Mouse (Mus musculus) MEL (cell line): ENCODE measurements at regions not wholly inside any gene's neighbourhood (a gene's known extent, or its start where the extent isn't known, plus 50 kb on each side); places are given as distances from the start of the nearest gene placed in this dataset.

Source experiments
- DNase-seq: peaks from one replicate; pipeline ENCODE4 v3.0.0; 2011; ENCODE audit warnings: low read depth, low spot score
- H3K27ac ChIP-seq: 2 replicates; pipeline ENCODE4 v1.5.1; 2012; ENCODE audit warnings: low read depth, mild to moderate bottlenecking, control low read depth, low read length, moderate library complexity; ENCODE audit not compliant: control insufficient read depth
- H3K27me3 ChIP-seq, 2 experiments: fragments of 150-350 bp in 1 of 2; sonication (generic) in 1 of 2; 2 replicates each; pipeline ENCODE4 v1.6.1; 2012; ENCODE audit warnings: low read length in 2 of 2, mild to moderate bottlenecking in 2 of 2, improper control_type of control experiment in 1 of 2, moderate library complexity in 1 of 2; ENCODE audit not compliant: insufficient read depth in 2 of 2, control insufficient read depth in 1 of 2
- H3K36me3 ChIP-seq, 2 experiments: 2 replicates each; pipeline ENCODE4 v1.6.1; 2012 to 2014; ENCODE audit warnings: low read length in 2 of 2, improper control_type of control experiment in 1 of 2, inconsistent platforms in 1 of 2, mild to moderate bottlenecking in 1 of 2; ENCODE audit not compliant: insufficient read depth in 2 of 2, control insufficient read depth in 1 of 2
- H3K4me1 ChIP-seq, 2 experiments: fragments of 150-350 bp in 1 of 2; sonication (generic) in 1 of 2; 2 replicates each; pipeline ENCODE4 v1.6.1; 2012; ENCODE audit warnings: low read length in 2 of 2, improper control_type of control experiment in 1 of 2, mild to moderate bottlenecking in 1 of 2; ENCODE audit not compliant: insufficient read depth in 2 of 2, control insufficient read depth in 1 of 2
- H3K4me3 ChIP-seq, 2 experiments: fragments of 150-350 bp in 1 of 2; sonication (generic) in 1 of 2; 2 replicates each; pipeline ENCODE4 v1.5.1; 2012; ENCODE audit warnings: low read depth in 2 of 2, low read length in 2 of 2, mild to moderate bottlenecking in 2 of 2, moderate library complexity in 2 of 2, control low read depth in 1 of 2, improper control_type of control experiment in 1 of 2; ENCODE audit not compliant: control insufficient read depth in 1 of 2, insufficient read depth in 1 of 2
- H3K79me2 ChIP-seq: 2 replicates; pipeline ENCODE4 v1.6.1; 2012; ENCODE audit warnings: mild to moderate bottlenecking, low read length, moderate library complexity; ENCODE audit not compliant: control insufficient read depth, poor library complexity, insufficient read depth
- H3K9ac ChIP-seq: 2 replicates; pipeline ENCODE4 v1.6.1; 2012; ENCODE audit warnings: low read depth, mild to moderate bottlenecking, control low read depth, low read length, moderate library complexity; ENCODE audit not compliant: control insufficient read depth, poor library complexity, severe bottlenecking
- H3K9me3 ChIP-seq: fragments of 150-350 bp; sonication (generic); replicated peaks from 2 replicates; pipeline ENCODE4 v1.6.1; 2012; ENCODE audit warnings: mild to moderate bottlenecking, low read length, improper control_type of control experiment, moderate library complexity; ENCODE audit not compliant: insufficient read depth
- BHLHE40 ChIP-seq: IDR thresholded peaks from 2 replicates; pipeline ENCODE4 v1.6.1; 2012; ENCODE audit warnings: low read depth, mild to moderate bottlenecking, inconsistent platforms, low read length, improper control_type of control experiment, borderline replicate concordance
- CHD2 ChIP-seq: IDR thresholded peaks from 2 replicates; pipeline ENCODE4 v1.6.1; 2011; ENCODE audit warnings: low read length, improper control_type of control experiment
- CTCF ChIP-seq, 3 experiments: IDR thresholded peaks in 2 of 3; conservative IDR thresholded peaks in 1 of 3; 2 replicates each; pipeline ENCODE4 v1.5.1; 2011 to 2012; ENCODE audit warnings: low read length in 3 of 3, low read depth in 2 of 3, mild to moderate bottlenecking in 2 of 3, improper control_type of control experiment in 1 of 3, inconsistent platforms in 1 of 3, mixed read lengths in 1 of 3, moderate library complexity in 1 of 3; ENCODE audit not compliant: control insufficient read depth in 1 of 3, insufficient read depth in 1 of 3, poor library complexity in 1 of 3, severe bottlenecking in 1 of 3
- E2F4 ChIP-seq: IDR thresholded peaks from 2 replicates; pipeline ENCODE4 v1.6.1; 2011; ENCODE audit warnings: low read depth, low read length, improper control_type of control experiment, borderline replicate concordance
- GABPA ChIP-seq: IDR thresholded peaks from 2 replicates; pipeline ENCODE4 v1.6.1; 2012; ENCODE audit warnings: low read depth, mild to moderate bottlenecking, inconsistent platforms, low read length, improper control_type of control experiment, moderate library complexity
- HCFC1 ChIP-seq: IDR thresholded peaks from 2 replicates; pipeline ENCODE4 v1.6.1; 2012; ENCODE audit warnings: low read depth, mild to moderate bottlenecking, inconsistent platforms, low read length, improper control_type of control experiment, moderate library complexity
- JUND ChIP-seq: IDR thresholded peaks from 2 replicates; pipeline ENCODE4 v1.6.1; 2011; ENCODE audit warnings: low read depth, mild to moderate bottlenecking, improper control_type of control experiment, low read length
- MAX ChIP-seq: IDR thresholded peaks from 2 replicates; pipeline ENCODE4 v1.6.1; 2011; ENCODE audit warnings: low read length, improper control_type of control experiment
- MAZ ChIP-seq: IDR thresholded peaks from 2 replicates; pipeline ENCODE4 v1.6.1; 2012; ENCODE audit warnings: low read depth, mild to moderate bottlenecking, inconsistent platforms, low read length, improper control_type of control experiment
- MEF2A ChIP-seq: IDR thresholded peaks from 2 replicates; pipeline ENCODE4 v1.6.1; 2014; ENCODE audit warnings: low read depth, mild to moderate bottlenecking, inconsistent platforms, low read length, improper control_type of control experiment; ENCODE audit not compliant: poor library complexity, insufficient replicate concordance, severe bottlenecking; ENCODE audit errors: extremely low read depth
- MXI1 ChIP-seq: IDR thresholded peaks from 2 replicates; pipeline ENCODE4 v1.6.1; 2011; ENCODE audit warnings: mild to moderate bottlenecking, low read depth, low read length, improper control_type of control experiment
- MYB ChIP-seq: IDR thresholded peaks from 2 replicates; pipeline ENCODE4 v1.6.1; 2011; ENCODE audit warnings: mild to moderate bottlenecking, low read depth, low read length, improper control_type of control experiment
- NRF1 ChIP-seq: IDR thresholded peaks from 2 replicates; pipeline ENCODE4 v1.6.1; 2014; ENCODE audit warnings: low read depth, mild to moderate bottlenecking, inconsistent platforms, low read length, improper control_type of control experiment, moderate library complexity; ENCODE audit not compliant: poor library complexity, insufficient read depth, severe bottlenecking
- POLR2AphosphoS2 ChIP-seq: IDR thresholded peaks from 2 replicates; pipeline ENCODE4 v1.6.1; 2011; ENCODE audit warnings: low read length, improper control_type of control experiment
- POLR2AphosphoS5 ChIP-seq: IDR thresholded peaks from 2 replicates; pipeline ENCODE4 v1.6.1; 2012; ENCODE audit warnings: low read depth, borderline replicate concordance, mild to moderate bottlenecking, inconsistent platforms, low read length, moderate library complexity, mixed read lengths
- RAD21 ChIP-seq: IDR thresholded peaks from 2 replicates; pipeline ENCODE4 v1.6.1; 2011; ENCODE audit warnings: mild to moderate bottlenecking, low read depth, low read length, improper control_type of control experiment
- SMC3 ChIP-seq: IDR thresholded peaks from 2 replicates; pipeline ENCODE4 v1.6.1; 2011; ENCODE audit warnings: low read depth, low read length, improper control_type of control experiment
- TAL1 ChIP-seq: IDR thresholded peaks from 2 replicates; pipeline ENCODE4 v1.6.1; 2012; ENCODE audit warnings: mild to moderate bottlenecking, inconsistent platforms, low read length, moderate library complexity, mixed read lengths
- USF2 ChIP-seq, 2 experiments: IDR thresholded peaks; 2 replicates each; pipeline ENCODE4 v1.6.1; 2011 to 2012; ENCODE audit warnings: improper control_type of control experiment in 2 of 2, low read length in 2 of 2, borderline replicate concordance in 1 of 2, inconsistent platforms in 1 of 2, low read depth in 1 of 2, mild to moderate bottlenecking in 1 of 2; ENCODE audit not compliant: insufficient read depth in 1 of 2
- ZC3H11A ChIP-seq: IDR thresholded peaks from 2 replicates; pipeline ENCODE4 v1.6.1; 2012; ENCODE audit warnings: low read depth, mild to moderate bottlenecking, inconsistent platforms, low read length, improper control_type of control experiment
- ZMIZ1 ChIP-seq: IDR thresholded peaks from 2 replicates; pipeline ENCODE4 v1.6.1; 2012; ENCODE audit warnings: low read depth, mild to moderate bottlenecking, inconsistent platforms, low read length, improper control_type of control experiment, moderate library complexity
- ZNF384 ChIP-seq: IDR thresholded peaks from 2 replicates; pipeline ENCODE4 v1.6.1; 2012; ENCODE audit warnings: low read depth, mild to moderate bottlenecking, inconsistent platforms, low read length, improper control_type of control experiment

DNA sequence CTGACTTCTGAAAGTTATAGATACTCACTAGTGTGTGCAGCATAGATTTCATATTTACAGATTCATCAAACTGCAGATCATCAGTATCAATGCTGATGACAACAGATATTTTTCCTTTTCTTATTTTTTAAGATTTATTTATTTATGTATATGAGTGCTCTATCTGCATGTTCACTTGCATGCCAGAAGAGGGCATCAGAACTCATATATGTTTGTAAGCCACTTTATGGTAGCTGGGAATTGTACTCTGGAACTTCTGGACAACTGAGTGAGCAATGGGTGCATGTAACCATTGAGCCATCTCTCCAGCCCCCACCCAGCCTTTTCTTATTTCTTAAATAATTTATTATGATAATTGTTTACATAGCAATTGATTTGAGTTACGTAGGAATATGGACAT, 62.5 kb upstream of the Ctsc start:
- peak; percentile 41 for DNase-seq
- H3K4me3 ChIP-seq: no peak overlapping the region
- no peaks in the 10 kb centered on the region for H3K36me3 ChIP-seq
- no peak overlapping the region for H3K27ac ChIP-seq
- H3K27me3 ChIP-seq: no peaks in the 10 kb centered on the region
- no peak overlapping the region for H3K9ac ChIP-seq
- H3K4me1 ChIP-seq: no peaks in the 10 kb centered on the region
- H3K79me2 ChIP-seq: no peaks in the 10 kb centered on the region
- TF ChIP-seq ZMIZ1: no peak
- TF ChIP-seq ZC3H11A: peak; percentile 78
- peak; percentile 24 to 66 (median 29); a peak in 4 of 6 replicates for TF ChIP-seq CTCF (IDR thresholded peaks at IDR 0.05 in 2 of 3, conservative IDR thresholded peaks at IDR 0.05 in 1 of 3; ENCODE audit: control insufficient read depth in 1 of 3, insufficient read depth in 1 of 3, low read depth in 2 of 3, low read length in 3 of 3, poor library complexity in 1 of 3, severe bottlenecking in 1 of 3)
- TF ChIP-seq RAD21: peak; percentile 67
- no peak for TF ChIP-seq MEF2A
- no peak for TF ChIP-seq MAX
- peak; percentile 85 for TF ChIP-seq SMC3
- TF ChIP-seq, all 39 proteins: peak for 4
- H3K9me3 ChIP-seq: no peaks in the 10 kb centered on the region

DNA sequence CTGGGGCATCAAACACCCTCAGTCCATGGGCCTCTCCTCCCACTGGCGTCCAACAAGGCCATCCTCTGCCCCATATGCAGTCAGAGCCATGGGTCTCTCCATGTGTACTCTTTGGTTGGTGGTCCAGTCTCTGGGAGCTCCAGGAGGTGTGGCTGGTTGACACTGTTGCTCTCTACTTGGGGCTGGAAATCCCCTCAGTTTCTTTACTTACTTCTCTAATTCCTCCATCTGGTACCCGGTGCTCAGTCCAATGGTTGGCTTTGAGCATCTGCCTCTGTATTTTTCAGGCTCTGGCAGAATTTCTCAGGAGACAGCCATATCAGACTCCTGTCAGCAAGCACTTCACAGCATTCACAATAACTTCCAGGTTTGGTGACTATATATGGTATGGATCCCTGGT, 55.7 kb upstream of the Ctsc start:
- no peaks in the 10 kb centered on the region for H3K4me1 ChIP-seq
- DNase-seq: no peak
- no peaks in the 10 kb centered on the region for H3K79me2 ChIP-seq
- no peaks in the 10 kb centered on the region for H3K9me3 ChIP-seq
- H3K27me3 ChIP-seq: no peaks in the 10 kb centered on the region; a peak in 1 of 4 replicates
- H3K9ac ChIP-seq: no peak overlapping the region
- no peaks in the 10 kb centered on the region for H3K36me3 ChIP-seq
- TF ChIP-seq POLR2AphosphoS2 (no peak), MEF2A (no peak), MYB (no peak), MAX (no peak), POLR2AphosphoS5 (no peak), NRF1 (no peak), E2F4 (no peak), RAD21 (no peak), ZNF384 (no peak), MXI1 (no peak), JUND (no peak)
- no peak overlapping the region for H3K27ac ChIP-seq
- no peak overlapping the region for H3K4me3 ChIP-seq

DNA sequence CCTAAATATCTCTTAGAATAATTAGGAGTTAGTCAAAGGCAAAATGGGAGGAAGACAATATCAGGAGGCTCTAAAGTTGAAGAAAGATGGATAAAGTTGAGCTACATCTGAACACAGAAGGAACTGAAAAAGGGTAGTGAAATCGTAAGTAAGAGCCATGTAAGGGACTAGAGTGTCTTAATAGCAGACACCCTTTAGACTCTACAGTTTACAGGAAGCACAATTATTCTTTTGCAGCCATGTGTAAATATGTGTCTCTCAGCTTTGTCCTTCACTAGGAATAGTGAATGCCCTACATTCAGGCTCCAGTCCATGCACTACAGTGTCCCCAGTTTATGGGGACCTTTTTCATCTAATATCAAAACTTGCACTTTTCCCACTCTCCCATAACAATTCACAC, 52.1 kb upstream of the Ctsc start:
- Histone ChIP-seq H3K4me1 (no peaks in the 10 kb centered on the region), H3K27me3 (no peaks in the 10 kb centered on the region; a peak in 2 of 4 replicates), H3K4me3 (peak overlapping the region in 1 of 2 experiments; percentile 1; a peak in 1 of 4 replicates), H3K27ac (no peak overlapping the region), H3K9me3 (no peaks in the 10 kb centered on the region), H3K36me3 (no peaks in the 10 kb centered on the region), H3K79me2 (no peaks in the 10 kb centered on the region), H3K9ac (no peak overlapping the region)
- no peak for TF ChIP-seq CHD2
- TF ChIP-seq ZNF384: no peak
- no peak for TF ChIP-seq BHLHE40
- TF ChIP-seq ZC3H11A: no peak
- TF ChIP-seq TAL1: no peak
- no peak for TF ChIP-seq MYB
- no peak for TF ChIP-seq GABPA
- TF ChIP-seq USF2 (IDR thresholded peaks at IDR 0.05; ENCODE audit: borderline replicate concordance in 1 of 2, insufficient read depth in 1 of 2, low read depth in 1 of 2, low read length in 2 of 2): no peak
- no peak for TF ChIP-seq MAZ
- no peak for TF ChIP-seq POLR2AphosphoS5
- no peak for TF ChIP-seq SMC3
- TF ChIP-seq HCFC1: no peak
- no peak for TF ChIP-seq RAD21
- DNase-seq: no peak
